Mouse (Mus musculus): Measurements from ENCODE around the gene Cmklr1. TPM values are rescaled to one million over a fixed set of nuclear protein-coding genes. Genes with fewer than 3 reads are reported as not detected.

Gene Cmklr1
- polyA plus RNA-seq (2017; shearing (Covaris generic)): not detected

DNA sequence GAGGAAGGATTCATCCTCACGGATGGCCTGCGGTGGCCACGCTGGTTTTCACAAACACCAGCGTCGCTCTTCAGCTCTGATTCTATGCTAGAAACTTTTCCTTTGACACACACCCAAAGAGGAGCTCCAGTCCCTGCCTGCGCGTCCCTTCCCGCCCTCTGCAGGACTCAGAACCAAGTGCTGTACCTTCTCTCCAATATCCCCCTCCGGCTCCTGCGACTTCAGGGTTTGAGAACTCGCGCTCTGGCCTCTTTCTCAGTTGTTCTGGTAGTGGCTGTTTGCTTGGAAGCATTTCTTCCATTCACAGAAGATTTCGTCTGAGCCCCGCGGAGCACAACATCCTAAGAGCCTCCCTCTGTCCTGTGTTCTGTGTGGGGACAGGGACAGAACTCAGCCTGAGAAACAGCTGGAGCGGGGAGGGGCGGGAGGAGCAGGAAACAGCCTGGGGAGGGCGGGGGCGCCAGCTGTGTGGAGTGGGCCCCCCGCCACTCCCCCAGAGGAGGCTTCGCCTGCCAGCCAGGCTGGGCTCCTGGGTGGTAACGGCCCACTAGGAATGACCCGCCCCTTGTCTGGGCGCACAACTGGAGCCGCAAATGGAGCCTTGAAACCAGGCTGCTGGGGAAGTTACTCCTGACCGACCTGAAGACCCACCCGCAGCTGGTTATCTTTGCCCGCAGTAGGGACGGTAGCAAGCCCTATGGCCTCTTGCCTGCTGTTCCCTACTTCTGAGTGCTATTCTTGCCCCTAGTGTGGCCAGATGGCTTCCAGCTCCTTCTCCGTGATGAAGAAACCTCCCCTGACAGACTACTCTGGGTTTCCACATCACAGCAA, at the start of gene Cmklr1:
Gene Cmklr1 (minus strand): TSS at position 392 of the 831 bp plus-strand sequence.
- ATAC-seq: no peak

DNA sequence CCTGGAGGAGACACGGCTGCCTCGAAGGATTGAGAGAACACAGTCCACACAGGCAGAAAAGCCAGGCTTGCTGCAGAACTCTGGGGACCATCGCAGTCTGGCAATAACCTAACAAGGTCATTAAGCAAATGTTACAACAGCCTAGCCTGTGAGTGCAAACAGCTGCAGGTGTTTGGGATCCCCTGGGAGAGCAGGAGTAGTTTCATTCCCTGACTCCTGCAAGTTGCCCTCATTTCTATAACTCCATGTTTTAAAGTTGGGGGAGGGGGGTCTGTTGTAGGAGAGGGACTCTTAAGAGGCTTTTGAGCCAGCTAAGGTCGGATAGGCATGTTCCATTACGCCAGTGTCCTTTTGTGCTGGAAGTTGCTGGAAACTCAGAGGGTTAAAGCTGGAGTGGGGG, 44.2 kb upstream of the Cmklr1 start:
- ATAC-seq: no peak

DNA sequence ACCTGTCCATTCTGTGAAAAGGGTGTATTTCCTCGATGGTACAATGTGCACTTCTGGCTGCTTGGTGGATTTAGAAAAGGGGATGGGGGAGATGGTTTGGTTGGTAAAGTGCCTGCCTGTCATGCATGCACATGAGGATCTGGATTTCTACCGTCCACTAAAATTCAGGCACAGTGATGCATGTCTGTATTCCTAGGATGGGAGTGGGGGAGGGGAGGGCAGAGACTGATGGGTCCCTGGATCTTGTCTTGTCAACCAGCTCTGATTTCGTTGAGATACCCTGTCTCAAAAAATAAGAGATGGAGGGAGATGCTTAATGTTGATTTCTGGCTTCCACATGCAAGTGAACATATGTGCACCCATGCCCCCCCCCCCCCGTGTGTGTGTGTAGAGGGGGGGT, 43.8 kb upstream of the Cmklr1 start:
- no peak for ATAC-seq

DNA sequence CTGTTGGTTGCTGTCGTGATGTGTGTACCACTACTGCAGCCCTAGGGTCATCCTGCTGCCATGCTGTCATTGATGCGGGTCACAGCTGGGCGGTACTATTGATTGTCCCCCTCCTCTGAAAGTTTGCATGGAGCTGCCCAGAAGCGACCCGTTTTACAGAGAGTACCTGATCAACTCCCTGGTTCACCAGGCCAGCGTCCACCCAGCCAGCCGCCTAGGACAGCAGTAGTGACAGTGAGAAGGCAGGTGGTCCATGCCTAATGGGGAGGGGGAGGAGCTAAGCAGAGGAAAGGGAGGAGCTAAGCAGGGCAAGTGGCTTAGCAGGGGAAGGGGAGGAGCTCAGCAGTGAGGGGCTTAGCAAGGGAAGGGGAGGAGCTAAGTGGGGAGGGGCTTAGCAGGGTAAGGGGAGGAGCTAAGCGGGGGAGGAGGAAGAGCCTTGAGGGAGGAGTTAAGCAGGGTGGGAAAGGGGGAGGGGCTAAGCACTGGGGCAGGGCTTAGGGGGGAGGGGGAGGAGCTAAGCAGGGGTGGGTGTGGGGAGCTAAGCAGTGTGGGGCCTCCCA, 43.0 kb upstream of the Cmklr1 start:
- no peak for ATAC-seq

DNA sequence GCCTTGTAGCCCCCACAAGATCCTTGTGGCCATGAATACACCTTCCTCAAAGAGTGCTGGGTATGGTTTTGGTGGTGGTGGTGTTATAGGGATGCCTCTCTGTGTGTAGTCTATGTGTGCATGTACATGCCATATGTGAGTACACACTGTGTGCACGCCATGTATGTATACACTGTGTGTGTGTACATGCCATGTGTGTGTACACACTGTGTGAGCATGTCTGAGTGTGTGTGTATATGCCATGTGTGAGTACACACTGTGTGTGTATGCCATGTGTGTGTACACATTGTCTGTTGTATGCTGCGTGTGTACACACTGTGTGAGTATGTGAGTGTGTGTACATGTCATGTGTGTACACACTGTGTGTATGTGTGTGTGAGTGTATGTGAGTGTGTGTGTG, 40.6 kb upstream of the Cmklr1 start:
- no peak for ATAC-seq

DNA sequence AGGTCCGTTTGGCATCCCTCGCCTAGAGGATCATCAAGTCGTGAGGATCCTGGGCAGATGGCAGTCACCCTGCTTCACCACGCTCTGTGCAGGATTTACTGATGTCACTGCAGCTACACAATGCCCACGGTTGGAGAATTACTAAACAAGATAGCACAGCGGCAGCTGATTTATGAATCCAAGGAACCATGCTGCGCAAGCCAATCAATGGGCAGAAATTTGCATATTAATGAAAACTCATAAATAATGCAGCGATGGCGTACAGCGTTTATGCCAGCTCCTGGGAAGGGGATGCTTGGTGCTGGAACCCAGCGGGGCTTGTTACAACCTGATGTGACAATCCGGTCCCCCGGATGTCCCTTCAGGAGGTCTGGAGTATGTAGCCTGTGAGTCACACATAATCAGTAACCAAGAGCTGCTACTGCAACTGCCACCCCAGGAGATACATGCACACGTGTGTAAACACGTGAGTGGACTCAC, 39.9 kb upstream of the Cmklr1 start:
- ATAC-seq: no peak

DNA sequence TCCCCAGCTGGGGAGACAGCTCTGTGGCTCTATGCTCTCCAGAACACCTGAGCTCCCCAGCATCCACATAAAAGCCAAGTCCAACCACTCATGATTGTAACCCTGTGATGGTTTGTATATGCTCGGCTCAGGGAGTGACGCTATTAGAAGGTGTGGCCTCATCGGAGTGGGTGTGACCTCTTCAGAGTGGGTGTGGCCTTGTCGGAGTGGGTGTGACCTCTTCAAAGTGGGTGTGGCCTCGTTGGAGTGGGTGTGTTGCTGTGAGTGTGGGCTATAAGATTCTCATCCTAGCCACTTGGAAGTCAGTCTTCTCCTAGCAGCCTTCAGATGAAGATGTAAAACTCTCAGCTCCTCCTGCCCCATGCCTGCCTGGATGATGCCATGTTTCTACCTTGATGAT, 37.3 kb upstream of the Cmklr1 start:
- no peak for ATAC-seq

DNA sequence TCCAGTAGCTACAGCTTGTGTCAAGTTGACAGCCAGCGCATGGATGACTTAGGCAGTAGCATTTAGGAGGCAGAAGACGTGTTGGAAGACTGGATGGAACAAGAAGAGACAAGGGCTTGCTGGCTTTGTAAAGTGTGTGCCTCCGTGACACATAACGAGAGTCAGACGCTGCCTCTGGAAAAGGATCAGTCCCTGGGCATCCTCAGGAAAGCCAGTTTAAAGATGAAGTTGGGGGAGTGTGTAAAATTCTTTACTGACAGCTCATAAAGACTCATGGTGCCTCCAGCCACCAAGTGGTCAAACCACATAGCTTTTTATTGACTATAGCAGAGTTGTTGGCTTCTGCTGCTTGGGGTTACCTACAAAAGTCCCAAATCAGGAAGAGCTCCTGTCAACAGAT, 35.2 kb upstream of the Cmklr1 start:
- ATAC-seq: no peak

DNA sequence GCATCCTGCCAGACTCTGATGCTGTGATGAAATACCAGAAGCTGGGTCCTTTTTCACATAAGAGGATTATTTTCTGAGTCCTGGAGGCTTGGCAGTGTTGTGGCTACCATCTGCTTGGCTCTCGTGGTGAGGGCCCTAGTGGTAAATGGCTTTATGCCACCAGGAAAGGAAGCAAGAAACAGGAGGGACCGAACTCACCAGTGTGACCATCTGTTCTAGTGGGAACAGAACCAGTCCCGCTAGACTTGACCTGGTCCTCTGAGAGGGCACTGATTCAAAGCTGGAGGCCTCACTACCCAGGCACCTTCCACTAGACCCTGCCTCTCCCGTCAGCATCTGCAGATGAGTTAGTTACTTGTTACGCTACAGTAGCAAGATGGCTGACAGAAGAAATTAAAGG, 33.0 kb upstream of the Cmklr1 start:
- no peak for ATAC-seq

DNA sequence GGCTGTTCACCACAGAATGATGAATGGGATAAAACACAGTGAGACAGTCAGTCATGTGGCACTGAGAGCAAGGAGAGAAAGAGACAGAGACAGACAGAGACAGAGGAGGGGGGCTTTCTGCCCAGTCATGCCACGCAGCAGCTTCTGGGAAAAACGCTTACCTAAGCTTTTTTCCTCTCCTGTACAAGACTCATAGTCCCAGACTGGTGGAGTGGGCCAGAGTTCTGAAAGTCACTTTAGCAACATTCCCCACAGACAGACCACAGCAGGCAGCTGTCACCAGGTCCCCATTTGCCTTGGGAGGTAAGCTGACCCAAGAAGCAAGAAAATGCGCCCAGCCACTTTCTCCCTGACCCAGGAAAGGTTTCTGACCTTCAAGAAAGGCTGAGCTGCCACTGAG, 32.2 kb upstream of the Cmklr1 start:
- ATAC-seq: no peak

DNA sequence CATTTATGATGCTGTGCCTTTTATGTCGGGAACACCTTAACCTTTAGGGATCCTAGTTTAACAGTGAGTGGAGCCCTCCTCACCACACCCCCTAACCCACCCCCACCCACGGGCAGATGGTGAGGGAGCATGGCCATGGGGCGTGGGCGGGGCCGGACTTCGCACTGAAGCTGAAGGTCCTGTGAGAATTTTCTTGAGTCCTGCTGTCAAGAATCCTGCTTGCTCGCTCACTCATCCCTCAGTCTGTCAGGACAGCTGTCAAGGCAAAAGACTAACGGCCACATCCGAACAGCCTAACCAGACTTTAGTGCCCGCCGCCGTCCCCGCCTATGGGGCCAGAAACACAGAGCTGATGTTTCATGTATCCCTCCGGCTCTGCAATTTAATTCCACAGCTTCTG, 31.0 kb upstream of the Cmklr1 start:
- no peak for ATAC-seq

DNA sequence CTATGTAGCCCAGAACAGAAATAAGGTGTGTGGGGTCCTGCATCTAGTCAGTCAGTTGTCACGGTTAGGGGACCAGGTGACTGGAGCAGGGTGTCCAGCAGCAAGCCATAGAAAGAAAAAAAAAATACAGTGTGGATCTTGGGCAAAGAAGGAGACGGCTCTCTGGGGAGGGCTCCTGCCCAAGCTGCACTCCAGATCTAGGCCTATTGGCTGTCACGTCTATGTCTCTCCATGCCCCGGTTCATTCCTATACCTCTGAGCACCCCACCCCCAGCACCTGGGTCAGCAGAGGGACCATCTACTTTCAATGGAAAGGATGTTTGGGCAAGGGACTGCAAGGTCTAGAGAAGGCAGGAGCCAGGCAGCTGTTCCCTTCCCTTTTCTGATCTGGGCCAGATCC, 29.3 kb upstream of the Cmklr1 start:
- ATAC-seq: no peak

DNA sequence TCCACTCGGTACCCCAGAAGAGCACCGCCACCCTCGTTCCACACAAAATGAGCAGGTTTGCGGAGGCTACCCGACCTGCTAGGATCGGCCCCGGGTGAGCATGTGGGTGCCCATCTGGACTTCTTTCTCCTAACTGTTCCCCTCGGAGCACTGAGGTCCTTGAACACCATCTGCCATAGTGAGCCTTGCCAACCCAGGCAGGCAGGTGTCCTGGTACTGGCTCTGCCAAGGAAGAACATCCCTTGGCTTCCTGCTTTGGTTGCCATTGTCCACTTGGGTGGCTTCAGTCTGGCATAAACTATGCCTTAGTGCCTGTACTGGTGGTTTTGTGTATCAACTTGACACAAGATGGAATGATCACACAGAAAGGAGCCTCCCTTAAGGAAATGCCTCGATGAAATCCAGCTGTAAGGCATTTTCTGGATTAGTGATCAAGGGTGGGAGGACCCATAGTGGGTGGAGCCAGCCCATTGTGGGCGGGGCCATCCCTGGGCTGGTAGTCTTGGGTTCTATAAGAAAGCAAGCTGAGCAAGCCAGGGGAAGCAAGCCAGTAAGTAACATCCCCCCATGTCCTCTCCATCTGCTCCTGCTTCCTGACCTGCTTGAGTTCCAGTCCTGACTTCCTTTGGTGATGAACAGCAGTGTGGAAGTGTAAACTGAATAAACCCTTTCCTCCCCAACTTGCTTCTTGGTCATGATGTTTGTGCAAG, 28.7 kb upstream of the Cmklr1 start:
- no peak for ATAC-seq

DNA sequence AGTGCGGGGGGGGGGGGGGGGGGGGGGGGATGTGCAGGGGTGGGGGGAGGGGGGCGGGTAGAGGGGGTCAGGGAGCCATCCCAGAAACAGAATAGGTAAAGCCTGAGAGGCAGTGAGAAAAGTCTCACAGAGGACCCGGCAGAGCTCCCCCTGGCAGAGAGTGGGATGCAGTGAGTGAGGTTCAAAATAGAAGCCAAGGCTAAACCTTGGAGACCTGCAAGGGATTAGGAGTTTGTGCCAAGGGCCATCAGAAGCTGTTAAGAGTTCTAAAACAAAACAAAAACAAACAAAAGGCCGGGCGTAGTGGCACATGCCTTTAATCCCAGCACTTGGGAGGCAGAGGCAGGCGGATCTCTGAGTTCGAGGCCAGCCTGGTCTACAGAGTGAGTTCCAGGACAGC, 27.3 kb upstream of the Cmklr1 start:
- ATAC-seq: no peak

DNA sequence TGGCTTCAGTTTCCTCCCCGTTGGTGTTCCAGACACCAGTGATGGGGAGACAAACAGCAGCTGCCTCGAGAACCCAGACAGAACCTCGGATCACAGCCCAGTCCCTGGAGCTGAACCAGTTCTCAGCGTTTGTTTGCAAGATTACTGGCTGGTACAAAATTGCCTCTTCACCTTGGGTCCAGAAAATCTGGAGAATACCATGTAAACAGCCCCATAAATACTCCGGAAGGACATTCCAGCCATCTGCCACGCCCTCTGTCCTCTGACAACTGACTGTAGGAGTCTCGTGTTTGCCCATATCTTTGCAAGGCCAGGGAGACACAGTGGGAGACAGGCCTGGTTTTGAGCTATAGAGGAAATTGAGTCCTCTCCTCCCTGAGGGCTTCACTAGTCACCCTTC, 24.6 kb upstream of the Cmklr1 start:
- no peak for ATAC-seq

DNA sequence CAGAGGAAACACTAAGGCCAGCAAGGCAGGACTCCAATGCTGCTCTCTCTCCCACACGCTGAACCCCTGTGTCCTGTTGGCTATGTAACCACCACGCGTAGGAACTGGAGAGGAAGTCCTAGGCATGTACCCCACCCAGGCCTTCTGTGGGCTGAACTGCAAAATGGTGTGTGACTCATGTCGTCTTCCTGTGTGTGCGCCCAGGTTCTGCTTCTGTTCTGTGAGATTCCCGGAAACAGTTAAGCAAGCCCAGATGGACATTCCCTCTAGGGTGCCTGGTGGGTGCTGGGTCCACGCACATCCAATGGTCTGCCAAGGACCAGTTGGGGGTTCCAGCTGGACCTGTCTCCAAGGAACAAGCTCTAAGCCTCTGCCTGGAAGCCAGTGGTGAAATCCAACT, 22.2 kb upstream of the Cmklr1 start:
- ATAC-seq: peak; percentile 45

DNA sequence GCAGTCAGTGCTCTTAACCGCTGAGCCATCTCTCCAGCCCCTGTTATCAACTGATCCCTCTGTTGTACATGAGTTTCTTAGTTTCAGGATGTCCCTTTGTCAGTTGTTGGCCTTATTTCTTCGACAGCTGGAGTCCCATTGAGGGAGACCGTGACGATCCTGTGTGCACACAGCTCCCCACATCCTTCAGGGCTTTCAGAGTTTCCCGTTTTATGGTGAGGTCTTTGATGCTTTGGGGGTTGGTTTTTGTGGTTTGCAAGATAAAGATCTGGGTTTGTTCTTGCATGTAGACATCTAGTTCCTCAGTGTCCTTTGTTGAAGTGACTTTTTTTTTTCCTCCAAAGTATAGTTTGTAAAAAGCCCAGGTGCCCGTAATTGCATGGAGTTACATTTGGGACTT, 20.4 kb upstream of the Cmklr1 start:
- ATAC-seq: peak; percentile 51

DNA sequence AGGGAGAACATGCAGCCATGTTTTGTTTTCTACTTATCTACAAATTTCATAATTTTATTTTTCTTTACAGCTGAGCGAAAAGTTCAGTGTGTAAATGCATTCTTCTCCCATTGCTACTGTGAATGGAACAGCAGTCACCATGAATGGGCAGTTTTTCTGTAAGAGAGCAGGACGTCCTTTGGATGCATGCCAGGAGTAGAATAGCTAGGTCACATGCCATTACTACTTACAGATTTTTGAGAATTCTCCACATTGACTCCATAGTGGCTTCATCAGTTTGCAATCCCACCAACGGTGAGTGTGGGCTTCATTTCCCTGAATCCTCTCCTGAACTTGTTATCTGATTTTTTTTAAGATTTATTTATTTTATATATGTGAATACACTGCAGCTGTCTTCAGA, 19.9 kb upstream of the Cmklr1 start:
- ATAC-seq: no peak

DNA sequence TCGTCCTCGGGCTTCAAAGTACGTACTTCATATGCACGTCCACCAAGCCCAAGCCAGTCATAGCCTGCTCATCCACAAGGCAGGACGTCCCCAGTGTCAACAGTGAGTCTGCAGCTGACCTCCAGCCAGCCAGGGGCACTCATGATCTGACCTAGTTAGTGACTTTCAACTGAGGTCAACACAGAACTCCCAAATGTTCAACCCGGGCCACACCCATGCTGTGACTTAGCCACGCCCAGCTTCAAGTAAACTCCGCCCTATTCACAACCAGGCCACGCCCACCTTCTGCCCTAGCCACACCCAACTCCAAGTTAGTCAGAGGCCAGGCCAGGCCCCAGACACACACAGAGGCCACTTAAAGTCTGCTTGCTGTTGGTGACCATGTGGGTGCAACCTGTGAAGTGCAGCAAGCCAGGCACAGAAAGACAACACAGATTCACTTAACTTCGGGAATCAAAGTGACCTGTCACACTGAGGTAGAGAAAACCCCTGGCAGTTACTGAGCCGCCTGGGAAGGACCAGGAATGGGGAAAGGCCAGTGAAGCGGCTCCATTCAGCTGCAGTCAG, 14.5 kb upstream of the Cmklr1 start:
- no peak for ATAC-seq

DNA sequence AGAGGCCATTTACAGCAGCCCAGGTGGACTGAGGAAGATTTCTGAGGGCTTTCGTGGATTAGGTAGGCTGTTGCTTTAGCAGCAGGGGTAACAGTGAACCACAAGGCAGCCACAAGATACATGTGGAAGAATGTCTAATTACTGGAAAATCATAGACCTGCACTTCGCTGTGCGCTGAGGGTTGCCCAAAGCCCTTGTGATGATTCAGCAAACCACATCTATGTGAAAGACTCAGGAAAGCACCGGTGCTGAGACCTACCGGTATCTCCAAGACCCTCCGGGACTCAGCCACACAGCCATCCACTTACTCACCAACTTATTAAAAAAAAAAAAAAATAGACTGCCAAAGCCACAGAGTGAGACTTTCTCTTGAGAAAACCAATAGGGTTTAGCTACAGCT, 13.9 kb upstream of the Cmklr1 start:
- no peak for ATAC-seq

DNA sequence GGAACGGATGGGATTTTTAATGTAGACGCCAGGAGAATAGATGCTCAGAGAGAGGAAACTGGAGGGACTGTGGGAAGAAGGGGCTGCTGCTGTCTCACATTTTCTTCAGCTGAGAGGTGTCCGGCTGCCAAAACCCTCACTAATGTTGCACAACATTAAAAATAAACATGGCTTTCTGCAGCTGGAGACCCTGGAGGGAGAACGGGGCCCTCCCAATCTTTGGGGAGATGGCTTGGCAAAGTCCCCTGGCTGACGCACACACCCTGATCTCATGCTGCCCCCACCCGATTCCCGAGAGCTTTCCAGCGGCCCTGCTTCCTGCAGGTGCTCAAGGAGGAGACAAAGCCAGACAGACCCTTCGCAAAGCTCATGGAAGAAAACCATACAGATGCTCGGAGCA, 10.6 kb upstream of the Cmklr1 start:
- no peak for ATAC-seq

DNA sequence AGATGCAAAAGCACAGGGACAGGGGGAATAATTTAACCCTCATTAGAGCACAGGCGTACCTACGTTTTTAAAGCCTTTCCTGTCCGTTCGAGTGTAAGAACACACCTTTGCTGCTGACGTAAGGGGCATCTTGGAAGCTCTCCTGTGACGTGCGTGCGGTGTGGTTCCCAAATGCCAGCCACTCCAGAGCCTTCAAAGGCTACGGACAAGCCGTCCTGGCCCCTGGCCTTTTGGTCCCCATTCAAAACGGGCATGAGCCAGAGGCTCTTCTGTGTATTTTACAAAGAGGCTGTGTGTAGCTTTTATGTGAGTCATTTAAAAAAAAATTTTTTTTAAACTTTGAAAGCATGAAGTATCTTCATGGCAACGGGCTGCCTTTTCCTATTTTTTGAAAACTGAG, 4.6 kb upstream of the Cmklr1 start:
- no peak for ATAC-seq

DNA sequence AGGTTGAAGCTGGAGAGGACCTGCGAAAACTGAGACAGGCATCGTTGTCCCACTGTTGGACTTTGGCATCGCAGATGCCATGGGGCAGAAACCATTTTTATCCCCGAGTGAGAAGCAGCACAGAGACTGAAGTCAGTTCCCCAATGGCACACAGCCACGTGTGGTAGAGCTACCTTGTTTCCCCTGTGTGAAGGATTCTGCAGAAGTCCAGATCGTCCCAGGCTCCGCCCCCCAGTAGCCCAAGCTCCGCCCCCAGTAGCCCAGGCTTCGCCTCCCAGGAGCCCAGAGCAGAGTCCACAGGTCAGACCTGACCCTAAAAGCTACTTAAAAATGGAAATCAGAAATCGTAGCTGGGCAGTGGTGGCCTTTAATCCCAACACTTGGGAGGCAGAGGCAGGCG, 4.0 kb upstream of the Cmklr1 start:
- no peak for ATAC-seq

DNA sequence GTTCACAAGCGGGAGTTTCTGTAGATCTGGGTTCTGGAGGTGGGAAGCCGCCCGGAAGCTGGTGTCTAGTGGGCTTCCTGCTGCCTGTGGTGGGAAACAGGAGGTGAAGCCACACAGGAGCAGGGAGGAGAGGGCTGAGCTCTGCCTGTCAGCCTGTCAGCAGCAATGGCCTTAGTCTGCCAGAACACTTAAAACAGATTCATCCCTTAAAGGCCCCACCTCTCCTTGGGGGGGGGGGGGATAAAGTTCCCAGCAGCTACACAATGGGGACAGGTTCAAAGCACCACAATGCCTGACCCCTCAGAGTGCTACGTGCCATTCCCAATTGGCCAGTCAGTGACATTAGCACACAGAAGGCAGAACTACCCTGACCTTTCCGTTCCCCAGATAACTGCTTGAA, 2.0 kb upstream of the Cmklr1 start:
- no peak for ATAC-seq
